Comparison of ENCODE assay signal across 8 mouse cellular contexts in genomic region chr19:22138590-22139421, GRCm38 (mm10). TPM values are rescaled to one million over a fixed set of nuclear protein-coding genes. Genes with fewer than 3 reads are reported as not detected.
DNase-seq lines count a peak whose midpoint lies in the region; ATAC-seq lines count a peak whose summit lies in the region.

TSS of gene Trpm3 (plus strand) at chr19:22139046.

- H3K4me3 ChIP-seq in heart, embryonic 12.5 days = peak within 1 kb of the TSS; percentile 39
- 0 out of 2 replicates have a peak within 1 kb of the TSS, but pooled peaks have one; percentile 8 for H3K4me3 ChIP-seq in kidney, embryonic 16.5 days (ENCODE audit: low read length)
- H3K4me3 ChIP-seq in liver, embryonic 11.5 days (ENCODE audit: low read depth, low read length) = no peak within 1 kb of the TSS
- peak within 1 kb of the TSS; percentile 50 for H3K4me3 ChIP-seq in neural tube, embryonic 15.5 days (replicated peaks)

- peak; percentile 80 for ATAC-seq in heart, embryonic 12.5 days (ENCODE audit: insufficient number of reproducible peaks, low FRiP score)
- ATAC-seq in kidney, embryonic 16.5 days (ENCODE audit: low FRiP score, low TSS enrichment) = peak; percentile 99
- 0 out of 2 replicates have a peak, but pooled peaks have one; percentile 51 for ATAC-seq in liver, embryonic 11.5 days (replicated peaks; ENCODE audit: low FRiP score)
- ATAC-seq in neural tube, embryonic 15.5 days (ENCODE audit: low FRiP score) = peak; percentile 96

- peaks cover 2% of the 10 kb centered on the region; the same call in 1 of the 2 replicates for H3K27me3 ChIP-seq in heart, embryonic 12.5 days (replicated peaks)
- H3K27me3 ChIP-seq in kidney, embryonic 16.5 days (ENCODE audit: insufficient read depth, low read length) = no peaks in the 10 kb centered on the region
- H3K27me3 ChIP-seq in liver, embryonic 11.5 days (replicated peaks; ENCODE audit: control insufficient read depth, insufficient read depth, low read length) = no peaks in the 10 kb centered on the region; the same call in 1 of the 2 replicates
- peaks cover 7% of the 10 kb centered on the region; the same call in 1 of the 2 replicates for H3K27me3 ChIP-seq in neural tube, embryonic 15.5 days (replicated peaks)

- H3K4me2 ChIP-seq in heart, embryonic 12.5 days = peak within 1 kb of the TSS; percentile 70
- H3K4me2 ChIP-seq in kidney, embryonic 16.5 days (replicated peaks; ENCODE audit: low read depth, low read length) = peak within 1 kb of the TSS; percentile 45
- peak within 1 kb of the TSS; percentile 52 for H3K4me2 ChIP-seq in liver, embryonic 11.5 days
- H3K4me2 ChIP-seq in neural tube, embryonic 15.5 days = peak within 1 kb of the TSS; percentile 94

- peak; percentile 66 for DNase-seq in 3T3-L1 (ENCODE audit: low read depth, low spot score)
- DNase-seq in adrenal gland, adult 8-10 months = peak; percentile 17
- peak; percentile 85 for DNase-seq in embryo, embryonic 9.5 days (ENCODE audit: extremely low spot score)
- peak; percentile 63 for DNase-seq in liver, embryonic 11.5 days (ENCODE audit: low spot score)
- DNase-seq in urinary bladder, postnatal 25 days (ENCODE audit: low spot score) = peak; percentile 26

- H3K4me1 ChIP-seq in heart, embryonic 12.5 days (replicated peaks) = peaks cover 7% of the 10 kb centered on the region
- H3K4me1 ChIP-seq in kidney, embryonic 16.5 days (ENCODE audit: insufficient read depth, low read length) = no peaks in the 10 kb centered on the region
- no peaks in the 10 kb centered on the region for H3K4me1 ChIP-seq in liver, embryonic 11.5 days (replicated peaks; ENCODE audit: control insufficient read depth, insufficient read depth, low read length)
- H3K4me1 ChIP-seq in neural tube, embryonic 15.5 days = peaks cover 13% of the 10 kb centered on the region

- H3K36me3 ChIP-seq in heart, embryonic 12.5 days = no peaks in the 10 kb centered on the region
- H3K36me3 ChIP-seq in kidney, embryonic 16.5 days (ENCODE audit: insufficient read depth, low read length) = no peaks in the 10 kb centered on the region
- no peaks in the 10 kb centered on the region for H3K36me3 ChIP-seq in liver, embryonic 11.5 days (ENCODE audit: control insufficient read depth, insufficient read depth, low read length)
- H3K36me3 ChIP-seq in neural tube, embryonic 15.5 days = no peaks in the 10 kb centered on the region

- H3K27ac ChIP-seq in heart, embryonic 12.5 days (ENCODE audit: poor library complexity, severe bottlenecking) = no peak within 1 kb of the TSS
- H3K27ac ChIP-seq in kidney, embryonic 16.5 days (ENCODE audit: low read length) = no peak within 1 kb of the TSS
- no peak within 1 kb of the TSS for H3K27ac ChIP-seq in liver, embryonic 11.5 days (ENCODE audit: low read depth, low read length)
- H3K27ac ChIP-seq in neural tube, embryonic 15.5 days (replicated peaks) = no peak within 1 kb of the TSS; the same call in 1 of the 2 replicates

- peak within 1 kb of the TSS; percentile 37; the same call in 1 of the 2 replicates for H3K9ac ChIP-seq in heart, embryonic 12.5 days
- H3K9ac ChIP-seq in kidney, embryonic 16.5 days (replicated peaks; ENCODE audit: low read length) = no peak within 1 kb of the TSS
- no peak within 1 kb of the TSS for H3K9ac ChIP-seq in liver, embryonic 11.5 days (ENCODE audit: low read depth, low read length)
- H3K9ac ChIP-seq in neural tube, embryonic 15.5 days (replicated peaks) = peak within 1 kb of the TSS; percentile 54

- WGBS in heart, embryonic 12.5 days = 1% methylated on average over 39 of the region's 39 CpGs
- under 1% methylated on average over 39 of the region's 39 CpGs for WGBS in kidney, embryonic 16.5 days
- 2% methylated on average over 39 of the region's 39 CpGs for WGBS in liver, embryonic 11.5 days
- under 1% methylated on average over 39 of the region's 39 CpGs for WGBS in neural tube, embryonic 15.5 days

- no peaks in the 10 kb centered on the region for H3K9me3 ChIP-seq in heart, embryonic 12.5 days (replicated peaks)
- no peaks in the 10 kb centered on the region for H3K9me3 ChIP-seq in kidney, embryonic 16.5 days (ENCODE audit: low read length)
- no peaks in the 10 kb centered on the region for H3K9me3 ChIP-seq in liver, embryonic 11.5 days (ENCODE audit: control insufficient read depth, low read length)
- H3K9me3 ChIP-seq in neural tube, embryonic 15.5 days (replicated peaks) = no peaks in the 10 kb centered on the region

RNA-seq across cellular contexts. Expression of gene Trpm3, which starts in this region (rescaled TPM):
- 1 to 10 TPM in 3 of 4 experiments, under 1 TPM in 1; 0.81 to 2.5 (median 1.6) TPM for total RNA-seq in adrenal gland, adult 8-10 months (2022)
- 1.0 and 1.8 TPM in 2 replicates for polyA plus RNA-seq in heart, embryonic 12.5 days (2016; fragmentation: Nextera tagmentation; extraction: Ambion mirVana)
- 3.2 and 4.2 TPM in 2 replicates for polyA plus RNA-seq in kidney, embryonic 16.5 days (2015; fragmentation: Nextera tagmentation; extraction: Ambion mirVana)
- polyA plus RNA-seq in liver, embryonic 11.5 days (2014; fragmentation: Nextera tagmentation; extraction: Ambion mirVana) = 0.26 and 0.27 TPM in 2 replicates
- polyA plus RNA-seq in neural tube, embryonic 15.5 days (2015; fragmentation: Nextera tagmentation; extraction: Ambion mirVana) = 15.5 and 18.8 TPM in 2 replicates

Comparison
In these comparisons a context has a peak if more than half of its experiments do, and no peak if none do; other contexts are left out.
1. Peak in DNase-seq, ATAC-seq and H3K4me2 ChIP-seq in liver, embryonic 11.5 days; RNA of the gene not detected or under 1 TPM.
2. DNase-seq: peak in every context shown above with its lines; median percentile 85 in embryo, embryonic 9.5 days; 66 in 3T3-L1; 63 in liver, embryonic 11.5 days; 26 in urinary bladder, postnatal 25 days; 17 in adrenal gland, adult 8-10 months.
3. H3K9ac ChIP-seq: peak in heart, embryonic 12.5 days (single experiment) and neural tube, embryonic 15.5 days (single experiment); none in kidney, embryonic 16.5 days (single experiment) and liver, embryonic 11.5 days (single experiment).
4. Peak in every context shown above with its lines, with median percentiles within 50 percentile points of each other: ATAC-seq and H3K4me2 ChIP-seq.